Mouse (Mus musculus) thymus, postnatal 36 days (tissue): ENCODE results near the gene Cd207.

Experiments used
- DNase-seq, 2 experiments: peaks; one replicate each; pipeline ENCODE4 v3.0.0; 2022; ENCODE audit warnings: mixed read lengths in 2 of 2

Cd207 gene

GRCm38 (mm10) chr6:83677757-83678156 is at the start of gene Cd207:
Gene Cd207 (minus strand): TSS chr6:83677857.
- no peak for DNase-seq

- DNase-seq: no peak
Observed at GRCm38 (mm10) chr6:83727178-83727577, 49.5 kb upstream of the Cd207 start.

GRCm38 (mm10) chr6:83722526-83722925 is 44.9 kb upstream of the Cd207 start:
- DNase-seq: no peak

GRCm38 (mm10) chr6:83717026-83717425 is 39.4 kb upstream of the Cd207 start:
- no peak for DNase-seq

GRCm38 (mm10) chr6:83715461-83716196 is 38.0 kb upstream of the Cd207 start:
- no peak for DNase-seq

GRCm38 (mm10) chr6:83714221-83715123 is 36.8 kb upstream of the Cd207 start:
- no peak for DNase-seq

- DNase-seq: no peak
Observed at GRCm38 (mm10) chr6:83713271-83714136, 35.8 kb upstream of the Cd207 start.

- DNase-seq: no peak
Observed at GRCm38 (mm10) chr6:83711725-83712475, 34.2 kb upstream of the Cd207 start.

GRCm38 (mm10) chr6:83711067-83711675 is 33.5 kb upstream of the Cd207 start, which contains the start of gene Vax2:
Gene Vax2 (plus strand): TSS chr6:83711264.
- peak; percentile 53 to 54 for DNase-seq

GRCm38 (mm10) chr6:83710361-83711066 is 32.9 kb upstream of the Cd207 start:
- no peak for DNase-seq

- no peak for DNase-seq
Observed at GRCm38 (mm10) chr6:83707738-83708510, 30.3 kb upstream of the Cd207 start.

GRCm38 (mm10) chr6:83704701-83705100 is 27.0 kb upstream of the Cd207 start:
- no peak for DNase-seq

- no peak for DNase-seq
Observed at GRCm38 (mm10) chr6:83704294-83704693, 26.6 kb upstream of the Cd207 start.

- no peak for DNase-seq
Observed at GRCm38 (mm10) chr6:83703722-83704078, 26.0 kb upstream of the Cd207 start.

- no peak for DNase-seq
Observed at GRCm38 (mm10) chr6:83703000-83703721, 25.5 kb upstream of the Cd207 start.

- DNase-seq: no peak
Observed at GRCm38 (mm10) chr6:83702146-83702999, 24.7 kb upstream of the Cd207 start.

GRCm38 (mm10) chr6:83701001-83701400 is 23.3 kb upstream of the Cd207 start:
- DNase-seq: no peak

- no peak for DNase-seq
Observed at GRCm38 (mm10) chr6:83699971-83700370, 22.3 kb upstream of the Cd207 start.

- DNase-seq: no peak
Observed at GRCm38 (mm10) chr6:83697932-83698331, 20.3 kb upstream of the Cd207 start.
